In the genomic region with DNA sequence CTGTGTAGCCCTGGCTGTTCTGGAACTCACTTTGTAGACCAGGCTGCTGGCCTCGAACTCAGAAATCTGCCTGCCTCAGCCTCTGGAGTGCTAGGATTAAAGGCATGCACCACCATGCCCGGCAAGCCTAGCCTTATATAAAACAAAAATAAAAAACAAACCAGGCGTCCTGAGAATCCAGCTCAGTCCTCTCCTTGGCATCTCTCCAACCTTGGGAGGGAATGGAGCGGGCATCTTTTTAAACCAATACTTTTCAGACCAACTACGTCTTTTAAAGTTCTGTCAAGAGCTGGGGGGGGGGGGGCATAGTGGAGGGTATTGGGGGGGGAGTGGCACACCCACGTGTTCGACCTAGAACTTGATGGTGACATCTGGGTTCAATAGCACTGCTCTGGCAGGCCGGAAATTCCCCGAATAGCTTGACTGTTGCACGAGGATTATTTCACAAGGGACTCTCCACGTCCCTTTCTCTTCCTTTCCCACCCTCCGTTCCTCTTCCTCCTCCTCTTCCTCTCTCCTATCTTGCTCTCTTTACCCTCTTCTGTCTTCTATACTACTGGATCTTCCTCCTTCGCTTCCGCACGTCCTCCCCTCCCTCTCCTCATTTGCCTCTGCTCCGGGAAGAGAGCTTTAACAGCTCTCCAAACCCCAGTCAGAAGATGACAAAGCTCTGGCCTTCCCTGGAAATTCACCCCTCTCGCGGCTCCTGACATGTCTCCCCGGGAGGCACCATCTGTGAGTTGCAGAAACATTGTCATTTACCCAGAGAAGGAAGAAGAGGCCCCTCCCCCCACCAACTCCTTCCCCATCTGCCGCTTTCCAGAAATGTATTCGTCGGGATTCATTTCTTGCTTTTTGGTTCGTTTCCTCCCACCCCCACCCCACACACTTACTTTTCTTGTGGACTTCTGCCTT, we compare ENCODE assay signal across 8 mouse cellular contexts. TPM values are rescaled to one million over a fixed set of nuclear protein-coding genes. Genes with fewer than 3 reads are reported as not detected.
A peak's percentile ranks its signal among the peaks of the same experiment; 100 is the strongest.
DNase-seq lines count a peak whose midpoint lies in the region; ATAC-seq lines count a peak whose summit lies in the region.

No protein-coding gene starts in this region.

- H3K9ac ChIP-seq in kidney, embryonic 14.5 days (ENCODE audit: low read depth, low read length) = no peak overlapping the region
- H3K9ac ChIP-seq in forebrain, embryonic 14.5 days (ENCODE audit: low read length) = no peak overlapping the region; the same call in 1 of the 2 replicates
- H3K9ac ChIP-seq in hindbrain, embryonic 16.5 days (ENCODE audit: low read depth, low read length) = 0 out of 2 replicates have a peak overlapping the region, but pooled peaks have one; percentile 4
- no peak overlapping the region for H3K9ac ChIP-seq in neural tube, embryonic 11.5 days (ENCODE audit: low read length)

- H3K27ac ChIP-seq in kidney, embryonic 14.5 days (ENCODE audit: low read depth, low read length) = no peak overlapping the region
- peak overlapping the region; percentile 87 for H3K27ac ChIP-seq in forebrain, embryonic 14.5 days (ENCODE audit: low read depth, low read length)
- no peak overlapping the region for H3K27ac ChIP-seq in hindbrain, embryonic 16.5 days (ENCODE audit: low read depth, low read length)
- peak overlapping the region; percentile 68; the same call in 1 of the 2 replicates for H3K27ac ChIP-seq in neural tube, embryonic 11.5 days (ENCODE audit: low read depth, low read length)

- no peaks in the 10 kb centered on the region for H3K36me3 ChIP-seq in kidney, embryonic 14.5 days (ENCODE audit: control insufficient read depth, insufficient read depth, low read length)
- no peaks in the 10 kb centered on the region for H3K36me3 ChIP-seq in forebrain, embryonic 14.5 days (ENCODE audit: control insufficient read depth, insufficient read depth, low read length)
- H3K36me3 ChIP-seq in hindbrain, embryonic 16.5 days (ENCODE audit: control insufficient read depth, insufficient read depth, low read length) = no peaks in the 10 kb centered on the region
- no peaks in the 10 kb centered on the region for H3K36me3 ChIP-seq in neural tube, embryonic 11.5 days (ENCODE audit: control insufficient read depth, insufficient read depth, low read length)

- no peaks in the 10 kb centered on the region for H3K4me1 ChIP-seq in kidney, embryonic 14.5 days (ENCODE audit: control insufficient read depth, insufficient read depth, low read length)
- H3K4me1 ChIP-seq in forebrain, embryonic 14.5 days (ENCODE audit: control insufficient read depth, insufficient read depth, low read length) = peaks cover 6% of the 10 kb centered on the region; the same call in 1 of the 2 replicates
- H3K4me1 ChIP-seq in hindbrain, embryonic 16.5 days (ENCODE audit: control insufficient read depth, insufficient read depth, low read depth, low read length) = peaks cover 5% of the 10 kb centered on the region
- H3K4me1 ChIP-seq in neural tube, embryonic 11.5 days (ENCODE audit: control insufficient read depth, insufficient read depth, low read length) = no peaks in the 10 kb centered on the region

- no peaks in the 10 kb centered on the region for H3K27me3 ChIP-seq in kidney, embryonic 14.5 days (ENCODE audit: control insufficient read depth, insufficient read depth, low read length)
- no peaks in the 10 kb centered on the region for H3K27me3 ChIP-seq in forebrain, embryonic 14.5 days (replicated peaks; ENCODE audit: control insufficient read depth, insufficient read depth, low read length)
- H3K27me3 ChIP-seq in hindbrain, embryonic 16.5 days (replicated peaks; ENCODE audit: control insufficient read depth, insufficient read depth, low read length) = no peaks in the 10 kb centered on the region; the same call in 1 of the 2 replicates
- H3K27me3 ChIP-seq in neural tube, embryonic 11.5 days (ENCODE audit: control insufficient read depth, insufficient read depth, low read length) = no peaks in the 10 kb centered on the region

- 36% methylated on average over 23 of the region's 23 CpGs for WGBS in kidney, embryonic 14.5 days
- WGBS in forebrain, embryonic 14.5 days = 34% methylated on average over 23 of the region's 23 CpGs
- WGBS in hindbrain, embryonic 16.5 days = 22% methylated on average over 23 of the region's 23 CpGs
- 36% methylated on average over 23 of the region's 23 CpGs for WGBS in neural tube, embryonic 11.5 days

- intact Hi-C loops in left cerebral cortex, postnatal 4 days (cut with DNase I) = loop anchor here (10.0 kb wide), 1 partner anchor 88 kb away; a partner anchor contains a TSS

- no peaks in the 10 kb centered on the region for H3K9me3 ChIP-seq in kidney, embryonic 14.5 days (ENCODE audit: control insufficient read depth, low read length)
- no peaks in the 10 kb centered on the region for H3K9me3 ChIP-seq in forebrain, embryonic 14.5 days (replicated peaks; ENCODE audit: control insufficient read depth, low read length)
- no peaks in the 10 kb centered on the region for H3K9me3 ChIP-seq in hindbrain, embryonic 16.5 days (ENCODE audit: control insufficient read depth, low read length)
- H3K9me3 ChIP-seq in neural tube, embryonic 11.5 days (ENCODE audit: control insufficient read depth, low read length) = no peaks in the 10 kb centered on the region

- H3K4me2 ChIP-seq in kidney, embryonic 14.5 days (replicated peaks; ENCODE audit: low read depth, low read length) = peak overlapping the region; percentile 16; the same call in 1 of the 2 replicates
- peak overlapping the region; percentile 32 for H3K4me2 ChIP-seq in forebrain, embryonic 14.5 days (ENCODE audit: low read length)
- H3K4me2 ChIP-seq in hindbrain, embryonic 16.5 days (ENCODE audit: low read length) = peak overlapping the region; percentile 37
- H3K4me2 ChIP-seq in neural tube, embryonic 11.5 days (ENCODE audit: low read depth) = peak overlapping the region; percentile 0; the same call in 1 of the 2 replicates

- H3K4me3 ChIP-seq in kidney, embryonic 14.5 days (ENCODE audit: low read length) = no peak overlapping the region
- H3K4me3 ChIP-seq in forebrain, embryonic 14.5 days (ENCODE audit: low read depth, low read length) = no peak overlapping the region
- H3K4me3 ChIP-seq in hindbrain, embryonic 16.5 days (ENCODE audit: low read length) = no peak overlapping the region
- H3K4me3 ChIP-seq in neural tube, embryonic 11.5 days (ENCODE audit: low read depth, low read length) = no peak overlapping the region

- DNase-seq in kidney, adult 18-20 months = no peak
- peak; percentile 89 for DNase-seq in forebrain, embryonic 14.5 days (ENCODE audit: low spot score)
- DNase-seq in left cerebral cortex, postnatal 4 days = peak; percentile 85
- peak; percentile 58 for DNase-seq in neural tube, embryonic 11.5 days (ENCODE audit: low spot score)
- no peak for DNase-seq in urinary bladder, postnatal 4 days (ENCODE audit: low spot score in 2 of 2)
- no peak for DNase-seq in adrenal gland, postnatal 10 days

- no peak for ATAC-seq in kidney, embryonic 14.5 days (ENCODE audit: low FRiP score, low TSS enrichment)
- ATAC-seq in forebrain, embryonic 14.5 days = peak; percentile 81
- peak; percentile 37; the same call in 1 of the 2 replicates for ATAC-seq in hindbrain, embryonic 16.5 days
- ATAC-seq in neural tube, embryonic 11.5 days (ENCODE audit: insufficient read depth, low FRiP score, low TSS enrichment) = no peak

RNA-seq across cellular contexts. Expression of a gene that starts 5.2 kb away (rescaled TPM):
- polyA plus RNA-seq in kidney, embryonic 14.5 days (2014; fragmentation: Nextera tagmentation; extraction: Ambion mirVana) = 2.2 and 2.7 TPM in 2 replicates
- polyA plus RNA-seq in forebrain, embryonic 14.5 days (2014; fragmentation: Nextera tagmentation; extraction: Ambion mirVana) = 2.3 and 2.4 TPM in 2 replicates
- 1.1 and 1.4 TPM in 2 replicates for polyA plus RNA-seq in hindbrain, embryonic 16.5 days (2015; fragmentation: Nextera tagmentation; extraction: Ambion mirVana)
- total RNA-seq in left cerebral cortex, postnatal 4 days (2021) = 1 to 10 TPM; 5.6 to 6.1 TPM
- polyA plus RNA-seq in neural tube, embryonic 11.5 days (2014; fragmentation: Nextera tagmentation; extraction: Ambion mirVana) = 11.9 and 13.8 TPM in 2 replicates
- under 1 TPM; 0.39 to 0.73 TPM for total RNA-seq in adrenal gland, postnatal 10 days (2021)

Comparison
In these comparisons a context has a peak if more than half of its experiments do, and no peak if none do; other contexts are left out.
1. ATAC-seq: peak in forebrain, embryonic 14.5 days (single experiment) and hindbrain, embryonic 16.5 days (single experiment); none in kidney, embryonic 14.5 days (single experiment) and neural tube, embryonic 11.5 days (single experiment).
2. H3K27ac ChIP-seq: peak in forebrain, embryonic 14.5 days (single experiment) and neural tube, embryonic 11.5 days (single experiment); none in kidney, embryonic 14.5 days (single experiment) and hindbrain, embryonic 16.5 days (single experiment).
3. DNase-seq: peak in forebrain, embryonic 14.5 days (single experiment), left cerebral cortex, postnatal 4 days (single experiment) and neural tube, embryonic 11.5 days (single experiment); none in kidney, adult 18-20 months (single experiment), urinary bladder, postnatal 4 days (0 of 2) and adrenal gland, postnatal 10 days (single experiment).
4. Peak in every context shown above with its lines, with median percentiles within 50 percentile points of each other: H3K4me2 ChIP-seq.